Mouse (Mus musculus): Measurements from ENCODE around the gene Ubald2.

The Ubald2 gene

GRCm38 (mm10) chr11:116434287-116434966, 533 bp downstream of the Ubald2 start:
- DNase-seq, result peak; percentile 50

- no peak for DNase-seq
Observed at GRCm38 (mm10) chr11:116434967-116435752, 1.3 kb downstream of the Ubald2 start.

GRCm38 (mm10) chr11:116435992-116436724, 2.3 kb downstream of the Ubald2 start:
- DNase-seq, result no peak

DNA sequence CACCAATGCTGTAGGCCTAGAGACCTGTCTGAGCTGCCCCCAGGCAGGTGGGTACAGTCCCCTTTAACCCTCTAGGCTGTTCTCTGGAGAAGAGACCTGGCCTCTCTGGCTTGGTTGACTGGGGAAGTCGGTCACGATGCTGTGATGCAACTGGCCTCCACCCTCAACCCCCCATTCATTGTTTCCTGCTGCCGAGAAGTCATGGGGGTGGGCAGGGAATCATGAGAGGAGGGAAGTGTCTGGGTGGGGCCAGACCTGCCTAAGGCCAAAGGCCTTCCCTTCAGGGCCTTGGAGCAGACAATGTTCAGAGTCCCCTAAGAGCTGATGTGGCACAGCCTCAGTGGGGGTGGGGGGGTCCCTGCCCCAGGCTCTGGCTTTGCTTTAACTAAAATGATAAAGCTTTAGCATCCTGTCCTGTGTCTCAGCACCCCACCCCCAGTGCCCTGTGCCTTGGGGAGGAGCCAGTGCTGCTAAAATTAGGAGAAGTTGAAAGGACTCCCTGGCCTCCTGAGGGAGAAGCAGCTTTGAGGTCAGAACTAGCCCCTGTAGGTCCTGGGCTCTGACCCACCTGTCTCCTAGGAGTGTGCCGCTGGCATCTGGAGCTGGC, 2.9 kb downstream of the Ubald2 start:
- DNase-seq, result no peak

DNA sequence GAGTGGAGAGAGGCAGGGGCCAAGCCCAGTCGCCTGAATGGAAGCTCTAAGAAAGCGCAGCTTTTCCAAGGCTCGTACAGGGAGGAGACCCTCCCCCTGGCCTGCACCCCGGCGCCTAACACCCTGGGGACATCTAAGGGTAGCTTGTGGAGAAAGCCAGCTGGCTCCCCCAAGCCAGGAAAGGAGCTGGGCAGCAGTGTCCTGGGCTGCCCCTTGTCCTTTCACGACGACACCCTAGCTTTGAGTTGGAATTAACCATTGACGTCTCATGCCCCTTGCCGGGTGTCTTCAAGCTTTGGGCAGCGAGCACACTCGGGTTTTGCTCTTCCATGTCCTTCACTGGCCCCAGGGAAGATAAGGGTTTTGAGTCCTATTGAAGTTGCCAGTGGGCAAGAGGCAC, 3.6 kb downstream of the Ubald2 start:
- DNase-seq, result no peak

- DNase-seq, result no peak
Observed at GRCm38 (mm10) chr11:116439269-116440240, 5.7 kb downstream of the Ubald2 start.

- DNase-seq, result no peak
Observed at GRCm38 (mm10) chr11:116440408-116441068, 6.6 kb downstream of the Ubald2 start.

DNA sequence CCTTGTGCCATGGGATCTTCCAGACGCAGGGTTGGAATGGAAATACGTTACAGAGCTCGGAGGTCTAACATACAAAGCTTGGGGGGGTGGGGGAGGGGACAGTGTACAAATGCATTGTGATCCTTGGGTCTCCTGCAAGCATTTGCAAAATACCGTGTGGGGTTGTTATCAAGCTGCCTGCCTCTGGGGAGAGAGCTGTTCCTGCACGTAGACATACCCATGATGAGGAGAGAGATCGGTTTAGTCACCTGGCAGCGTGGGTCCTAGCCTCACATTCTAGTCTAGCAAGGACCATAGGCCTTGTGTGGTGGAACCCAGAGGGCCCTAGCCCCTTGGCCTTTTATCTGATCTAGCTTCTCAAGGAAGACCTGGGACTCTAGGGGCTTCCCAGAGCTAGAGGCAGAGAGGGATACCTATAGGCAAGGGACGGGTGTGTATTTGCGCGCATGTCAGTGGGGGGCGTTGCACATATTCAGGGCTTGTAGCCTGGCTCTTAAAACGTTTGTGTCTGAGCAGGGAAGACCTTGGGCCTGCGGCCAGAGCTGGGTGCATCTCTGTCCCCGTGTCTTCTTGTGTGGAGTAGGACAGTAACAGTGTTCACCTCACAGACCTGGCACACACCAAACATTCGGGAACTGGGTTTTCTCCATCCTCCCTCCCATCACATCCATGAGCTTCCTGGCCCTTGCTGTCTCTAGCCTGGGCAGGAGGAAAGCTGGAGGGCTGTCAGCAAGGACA, 8.4 kb downstream of the Ubald2 start:
- DNase-seq, result no peak

DNA sequence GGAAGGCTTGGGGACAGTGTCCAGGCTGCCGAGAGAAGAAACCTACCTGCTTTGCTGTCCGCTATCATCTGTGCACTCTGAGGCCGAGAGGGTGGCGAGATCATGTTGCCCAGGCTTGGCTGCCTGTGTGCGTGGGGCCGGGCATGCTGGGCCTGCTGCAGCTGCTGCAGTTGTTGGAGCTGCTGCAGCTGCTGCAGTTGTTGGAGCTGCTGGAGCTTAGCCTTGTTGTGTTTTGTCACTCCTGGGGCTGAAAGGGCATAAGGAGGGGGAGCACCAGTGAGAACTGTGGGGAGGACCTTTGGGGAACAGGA, 8.9 kb downstream of the Ubald2 start:
- no peak for DNase-seq

DNA sequence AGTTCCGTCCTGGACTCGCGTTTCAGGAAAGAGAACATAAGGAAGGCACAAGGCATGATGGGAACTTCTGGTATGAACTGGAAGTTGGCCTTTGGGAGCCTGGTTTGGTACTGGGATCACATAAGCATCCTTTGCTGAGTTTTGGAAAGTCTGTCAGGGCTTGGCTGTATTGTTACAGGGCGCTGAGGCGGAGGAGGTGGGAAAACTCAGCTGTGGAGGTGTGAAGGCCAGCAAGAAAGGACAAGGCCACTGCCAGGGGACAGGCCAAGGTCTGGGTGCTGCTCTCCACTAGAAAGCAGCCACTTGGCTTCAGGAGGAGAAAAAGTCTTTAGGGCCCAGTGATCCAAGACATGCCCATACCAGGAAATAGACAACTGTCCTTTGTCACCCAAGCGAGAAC, 9.4 kb downstream of the Ubald2 start:
- DNase-seq, result no peak

GRCm38 (mm10) chr11:116443935-116444334, 10.0 kb downstream of the Ubald2 start:
- DNase-seq, result no peak

- peak; percentile 94 for DNase-seq
Observed at GRCm38 (mm10) chr11:116445596-116446307, 11.9 kb downstream of the Ubald2 start.

GRCm38 (mm10) chr11:116446308-116446887, 12.5 kb downstream of the Ubald2 start:
- DNase-seq, result no peak

- DNase-seq, result no peak
Observed at GRCm38 (mm10) chr11:116447822-116448221, 13.9 kb downstream of the Ubald2 start.

GRCm38 (mm10) chr11:116449341-116449740, 15.4 kb downstream of the Ubald2 start:
- DNase-seq, result no peak

DNA sequence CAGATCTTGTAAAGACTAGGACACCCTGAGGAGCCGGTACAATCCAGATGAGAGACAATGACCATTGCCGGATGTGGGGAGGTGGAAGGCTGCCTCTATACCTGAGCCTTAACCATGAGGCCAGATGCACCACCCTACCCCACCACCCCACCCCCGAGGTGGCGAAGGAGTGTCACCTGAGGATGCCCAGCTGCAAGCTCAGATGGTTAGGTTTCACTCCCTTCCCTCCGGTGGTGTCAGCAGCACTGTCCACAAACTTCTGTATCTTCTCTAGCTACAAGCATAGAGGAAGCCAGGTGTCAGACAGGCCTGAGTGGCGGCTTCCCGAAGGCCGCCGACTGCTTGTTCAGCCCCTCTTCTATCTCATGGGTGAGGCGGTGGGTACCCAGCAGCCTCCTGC, 20.0 kb downstream of the Ubald2 start:
- no peak for DNase-seq

DNA sequence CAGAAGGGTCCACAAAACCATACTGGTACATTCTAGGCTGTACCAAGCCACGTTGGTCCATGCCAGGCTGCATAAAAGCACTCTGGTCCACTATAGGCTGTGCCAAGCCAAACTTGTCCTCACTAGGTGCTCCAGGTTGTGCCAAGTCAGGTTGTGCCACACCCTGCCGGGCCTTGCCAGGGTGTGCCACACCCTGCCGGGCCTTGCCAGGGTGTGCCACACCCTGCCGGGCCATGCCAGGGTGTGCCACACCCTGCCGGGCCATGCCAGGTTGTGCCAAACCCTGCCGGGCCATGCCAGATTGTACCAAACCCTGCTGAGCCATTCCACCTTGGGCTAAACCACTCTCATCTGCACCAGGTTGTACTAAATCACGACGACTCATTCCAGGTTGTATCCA, 22.3 kb downstream of the Ubald2 start:
- DNase-seq, result no peak

DNA sequence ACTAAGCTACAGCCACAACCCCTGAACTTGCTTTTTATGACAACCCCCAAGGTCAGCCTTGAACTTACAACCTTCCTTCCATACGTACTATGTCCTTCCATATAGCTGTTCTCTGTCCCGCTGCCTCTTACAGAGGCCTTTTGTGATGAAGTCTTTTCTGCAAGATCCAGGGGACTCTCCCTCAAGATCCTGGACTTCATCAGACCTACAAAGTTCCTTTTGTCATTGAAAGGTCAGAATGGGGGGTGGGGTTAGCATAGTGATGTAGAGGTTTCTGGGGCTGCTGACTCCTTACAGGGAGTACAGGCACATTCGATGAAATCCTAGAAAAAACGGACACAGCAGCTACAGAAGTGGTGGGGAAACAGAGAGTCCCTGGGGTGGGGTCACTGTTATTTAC, 25.9 kb downstream of the Ubald2 start:
- no peak for DNase-seq

GRCm38 (mm10) chr11:116463338-116463737, 29.4 kb downstream of the Ubald2 start:
- no peak for DNase-seq

- peak; percentile 81 for DNase-seq
Observed at GRCm38 (mm10) chr11:116463833-116464232, 29.9 kb downstream of the Ubald2 start.
